Mouse (Mus musculus): ENCODE measurements at regions not wholly inside any gene's neighbourhood (a gene's known extent, or its start where the extent isn't known, plus 50 kb on each side); places are given as distances from the start of the nearest gene placed in this dataset.
A peak's percentile ranks its signal among the peaks of the same experiment; 100 is the strongest.

DNA sequence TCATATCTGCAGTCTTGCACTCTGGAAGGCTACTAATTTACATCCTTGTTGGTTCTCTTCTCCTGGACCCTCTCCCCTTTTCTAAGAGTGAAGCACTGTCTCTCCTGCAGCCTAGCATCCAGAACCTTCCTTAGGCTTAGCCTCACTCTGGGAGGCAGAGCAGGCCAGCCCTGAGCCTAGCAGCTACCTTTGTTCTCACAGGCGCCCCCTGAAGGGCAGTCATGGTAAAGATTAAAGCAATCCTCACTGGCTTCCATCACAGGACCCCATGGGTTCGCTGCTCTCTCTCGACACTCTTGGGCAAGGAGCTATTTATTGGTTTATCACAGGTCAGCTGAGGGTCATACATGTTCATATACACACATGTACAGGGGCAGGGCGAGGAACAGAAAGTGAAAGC lies 191.8 kb upstream of the Cadm1 start:
- DNase-seq (ENCODE audit: low spot score in 2 of 2) = no peak

DNA sequence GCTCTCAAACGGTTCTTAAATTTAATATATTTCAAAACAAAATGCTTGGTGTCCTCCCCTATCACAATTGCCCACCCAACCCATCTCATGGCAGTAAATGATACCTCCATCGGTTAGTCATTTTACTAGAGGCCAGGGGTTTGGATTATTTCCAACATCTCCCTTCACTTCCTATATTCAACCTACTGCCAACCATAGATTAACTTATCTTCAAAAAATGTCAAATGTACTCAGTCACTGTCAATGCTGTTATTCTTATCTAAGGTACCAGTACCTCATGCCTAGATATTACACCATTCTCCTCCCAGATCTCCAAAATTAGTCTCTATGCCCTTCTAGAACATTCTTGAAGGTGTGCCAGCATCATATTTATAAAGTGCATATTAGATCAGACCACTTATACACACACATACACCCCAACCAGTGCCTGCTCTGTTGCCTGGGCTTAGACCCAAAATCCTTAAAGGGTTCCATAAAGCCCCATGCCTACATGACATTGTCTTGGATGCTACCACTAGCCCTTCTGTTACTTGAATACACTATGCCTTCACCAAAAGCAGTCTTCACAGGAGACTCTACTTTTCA lies 183.4 kb upstream of the Cadm1 start:
- no peak for DNase-seq (ENCODE audit: low spot score in 2 of 2)

DNA sequence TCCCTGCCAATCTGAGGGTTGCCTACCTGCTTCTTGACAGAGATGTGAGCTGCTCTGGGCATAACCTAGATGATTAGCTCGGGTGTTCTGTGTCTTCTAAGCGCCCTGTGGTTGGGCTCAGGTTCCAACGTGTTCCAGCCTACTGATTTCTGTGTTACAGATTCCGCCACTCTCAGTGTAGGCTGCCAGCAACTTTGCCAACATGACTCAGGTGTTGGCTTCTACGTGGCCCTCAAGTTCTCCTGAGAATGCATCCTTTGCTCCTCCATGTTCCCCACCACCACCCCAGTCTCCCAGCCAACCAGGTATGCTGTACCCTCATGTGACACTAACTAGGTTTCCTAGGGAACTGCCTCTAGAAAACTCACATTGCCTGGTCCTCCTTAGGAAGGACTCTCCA lies 179.7 kb upstream of the Cadm1 start:
- DNase-seq (ENCODE audit: low spot score in 2 of 2) = no peak

DNA sequence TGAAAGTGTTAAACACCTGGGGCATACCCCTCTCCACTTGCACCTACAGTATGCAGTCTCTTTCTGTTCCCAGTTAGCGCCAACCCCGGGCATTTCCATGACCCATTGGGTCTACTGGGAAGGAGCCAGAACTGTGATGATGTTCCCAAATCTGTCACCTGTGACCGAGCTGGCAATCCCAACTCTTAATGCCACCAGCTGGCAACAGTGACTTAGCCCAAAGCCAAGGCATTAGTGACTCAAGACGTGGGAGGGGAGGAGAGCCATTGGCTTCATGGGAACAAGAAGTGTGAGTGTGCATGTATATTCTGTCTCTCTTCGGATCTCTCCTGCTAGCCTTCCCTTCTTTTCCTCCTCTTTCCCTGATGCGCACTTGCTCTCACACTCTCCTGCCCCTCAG lies 178.9 kb upstream of the Cadm1 start:
- no peak for DNase-seq (ENCODE audit: low spot score in 2 of 2)

DNA sequence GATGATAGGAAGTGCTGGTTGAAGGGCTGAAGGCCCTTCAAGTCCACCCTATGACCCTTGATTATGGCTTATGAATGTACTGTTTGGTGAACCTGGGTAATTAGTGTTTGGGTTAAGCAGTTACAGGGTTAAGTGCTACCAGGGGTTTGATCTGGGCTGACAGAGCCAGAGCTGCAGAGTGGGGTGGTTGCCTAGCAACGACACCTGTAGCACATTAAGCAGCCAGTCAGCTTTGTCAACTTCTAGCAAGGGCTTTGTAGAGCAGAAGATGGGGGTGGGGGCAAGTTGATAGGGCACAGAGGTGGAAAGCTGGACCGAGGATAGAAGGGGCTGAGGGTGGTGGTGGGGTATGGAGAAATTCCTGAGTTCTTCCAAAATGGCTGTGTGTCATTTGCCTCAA lies 177.0 kb upstream of the Cadm1 start:
- no peak for DNase-seq (ENCODE audit: low spot score in 2 of 2)

DNA sequence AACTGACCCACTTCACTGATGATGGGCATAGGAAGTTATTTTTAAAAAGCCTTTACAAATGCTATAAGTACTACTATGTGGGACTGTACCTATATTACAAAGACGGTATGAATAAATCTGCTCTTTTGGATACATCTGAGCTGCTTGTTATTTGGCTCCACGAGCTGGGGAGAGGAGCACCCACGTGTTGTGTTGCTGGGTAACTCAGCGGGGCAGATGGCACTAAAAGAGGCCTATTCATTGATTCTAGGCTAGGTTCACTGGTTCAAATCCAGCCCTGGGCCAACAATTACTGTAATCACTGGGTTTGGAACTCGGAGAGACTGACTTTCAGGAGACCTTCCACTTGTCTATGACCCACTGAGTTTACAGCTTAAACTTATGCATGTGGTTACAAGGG lies 176.0 kb upstream of the Cadm1 start:
- DNase-seq (ENCODE audit: low spot score in 2 of 2) = no peak

DNA sequence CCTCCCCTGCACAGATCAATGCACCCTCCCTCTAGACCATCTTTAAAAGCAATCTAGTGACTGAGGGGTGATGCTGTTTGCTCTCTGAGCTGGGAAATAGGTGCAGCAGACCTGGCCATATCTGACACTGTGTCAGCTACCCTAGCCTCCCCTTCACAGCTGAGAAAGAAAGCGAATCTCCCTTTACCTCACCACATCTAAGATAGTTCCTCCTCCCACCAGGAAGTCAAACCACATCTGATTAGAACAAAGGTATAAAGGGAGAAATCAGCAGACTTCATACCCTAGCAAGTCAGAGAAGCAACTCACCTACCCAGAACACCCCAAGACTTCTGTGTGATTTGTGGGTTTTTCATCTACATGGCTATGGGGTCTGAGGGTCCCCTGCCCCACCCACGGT lies 175.6 kb upstream of the Cadm1 start:
- DNase-seq (ENCODE audit: low spot score in 2 of 2) = no peak

DNA sequence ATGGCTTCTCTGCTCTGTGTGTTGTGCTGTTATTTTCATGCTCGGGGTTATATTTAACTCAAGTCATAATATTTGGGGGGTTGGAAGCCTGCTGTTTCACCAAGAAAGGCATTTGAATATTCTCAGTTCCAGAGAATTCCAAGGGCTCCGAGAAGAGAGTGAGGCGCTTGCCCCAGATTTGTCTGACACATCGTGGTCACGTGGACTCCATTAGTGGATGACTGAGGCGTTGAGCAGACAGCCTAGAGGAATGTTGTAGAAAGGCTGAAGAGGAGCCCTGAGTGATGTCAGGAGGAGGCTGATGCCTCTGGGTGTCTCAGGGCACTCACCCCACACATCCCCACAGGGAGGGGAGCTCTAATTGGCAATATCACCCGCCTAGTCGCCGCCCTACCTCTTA lies 175.1 kb upstream of the Cadm1 start:
- no peak for DNase-seq (ENCODE audit: low spot score in 2 of 2)

DNA sequence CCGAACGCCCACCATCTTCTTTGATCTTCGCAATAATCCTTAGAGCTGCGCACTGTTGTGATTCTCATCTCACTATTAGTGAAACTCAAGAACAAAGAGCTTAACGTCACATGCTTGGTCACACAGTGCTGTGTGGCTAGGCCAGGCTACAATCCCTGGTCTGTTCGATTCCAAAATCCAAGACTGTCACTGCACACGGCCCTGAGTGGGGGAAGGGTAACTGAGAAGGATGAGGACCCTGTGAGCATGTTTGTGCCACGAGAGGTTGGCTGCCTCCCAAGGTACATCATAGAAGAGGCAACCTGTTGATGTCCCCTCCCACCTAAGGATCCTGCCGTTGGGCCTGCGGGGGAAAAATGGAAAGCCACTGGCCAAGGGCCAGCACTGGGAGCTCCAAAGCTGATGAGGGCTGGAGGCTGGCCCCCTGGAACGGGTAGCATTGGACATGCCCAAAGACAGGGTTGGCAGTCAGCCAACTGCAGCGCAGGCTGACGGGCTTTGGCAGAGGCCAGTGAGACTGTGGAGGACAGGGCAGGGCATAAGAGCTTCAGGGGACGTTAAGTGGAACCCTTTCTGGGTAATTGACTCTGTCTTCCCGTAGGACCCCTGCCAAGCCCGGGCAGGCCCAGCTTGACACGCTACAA lies 172.1 kb upstream of the Cadm1 start:
- DNase-seq (ENCODE audit: low spot score in 2 of 2) = peak in 1 of 2 experiments; percentile 10

DNA sequence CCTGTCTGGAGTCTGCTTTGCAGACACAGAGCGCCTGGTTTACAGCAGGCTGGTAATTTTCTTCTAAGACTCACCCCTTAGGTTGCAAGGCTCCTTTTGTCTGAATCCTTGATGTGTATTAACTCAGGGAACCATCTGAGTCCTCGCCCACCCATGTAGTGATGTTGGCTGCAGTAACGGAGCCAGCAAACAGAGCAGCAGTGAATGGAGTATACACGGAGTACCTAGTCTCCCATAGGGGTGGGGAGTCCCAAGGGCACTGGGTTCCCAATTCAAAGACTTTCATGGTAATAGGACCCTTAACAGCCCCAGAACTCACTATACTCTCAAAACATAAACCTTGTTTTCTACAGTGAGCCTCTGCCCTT lies 171.6 kb upstream of the Cadm1 start:
- no peak for DNase-seq (ENCODE audit: low spot score in 2 of 2)

DNA sequence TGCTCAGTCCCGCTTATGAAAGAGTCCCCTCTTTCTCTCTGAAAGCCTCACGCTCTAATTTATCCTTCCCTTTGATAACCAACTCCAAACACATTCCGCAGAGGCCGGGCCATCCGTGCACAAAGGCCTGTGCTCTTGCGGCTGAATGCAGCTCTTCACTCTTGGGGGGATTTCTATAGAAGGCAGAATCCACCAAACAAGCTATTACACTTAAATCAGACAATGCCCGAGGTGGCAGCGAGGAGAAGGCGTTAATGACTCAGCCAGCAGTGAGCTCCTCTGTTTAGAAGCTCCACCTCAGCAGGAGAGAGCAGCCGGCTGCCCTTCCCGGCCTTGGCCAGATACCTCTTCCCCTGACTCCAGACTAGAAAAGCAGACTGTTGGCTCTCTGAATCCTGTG lies 166.9 kb upstream of the Cadm1 start:
- DNase-seq (ENCODE audit: low spot score in 2 of 2) = no peak

DNA sequence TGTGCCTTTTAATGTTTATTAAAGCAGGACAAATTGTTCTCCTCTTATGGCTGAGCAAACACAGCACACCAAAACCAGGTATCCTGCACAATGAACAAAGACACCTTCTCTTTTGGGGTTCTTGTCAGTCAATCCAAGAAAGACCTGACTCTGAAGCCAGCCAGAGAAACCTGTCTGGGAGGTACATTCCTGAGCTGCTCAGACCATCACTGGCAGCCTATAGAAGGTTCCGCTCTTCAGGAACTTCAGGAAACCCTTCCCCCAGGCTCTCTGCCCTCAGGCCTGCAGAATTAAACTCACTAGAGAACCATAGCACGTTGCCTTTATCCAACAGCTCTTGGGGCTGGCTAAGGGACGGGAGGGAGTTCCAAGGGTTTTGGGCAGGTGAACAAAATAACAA lies 165.2 kb upstream of the Cadm1 start:
- no peak for DNase-seq (ENCODE audit: low spot score in 2 of 2)

DNA sequence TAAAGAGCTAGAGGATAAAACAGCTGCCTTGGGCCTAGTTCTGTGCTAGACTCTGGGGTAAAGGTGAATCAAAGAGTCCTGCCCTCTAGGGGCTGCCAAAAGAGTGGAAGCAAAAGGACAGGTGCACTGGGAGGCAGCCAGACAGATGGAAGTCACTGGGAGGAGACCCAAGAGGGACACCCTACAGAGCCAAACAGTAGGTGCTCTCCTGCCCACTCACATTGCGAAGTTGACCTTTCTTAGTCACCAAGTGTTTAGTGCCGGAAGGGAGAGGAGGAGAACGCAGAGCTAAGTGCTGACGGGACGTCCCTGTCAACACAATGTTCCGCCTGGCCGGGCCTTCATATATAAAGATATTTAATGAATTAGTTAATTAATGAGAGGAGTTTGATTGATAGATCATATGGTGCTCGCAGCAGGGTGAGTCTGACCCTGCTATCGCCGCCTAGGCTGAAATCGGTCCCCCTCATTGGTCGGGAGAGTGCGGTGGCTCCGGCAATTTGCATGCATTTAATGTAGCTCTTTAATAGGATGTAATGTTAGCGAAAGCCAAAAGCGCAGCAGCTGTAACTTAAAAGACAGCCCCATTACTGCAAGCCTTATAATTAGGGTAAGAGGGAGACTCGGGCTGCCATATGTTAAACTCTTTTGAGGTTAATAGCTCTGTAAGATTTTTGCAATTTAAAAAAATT lies 162.6 kb upstream of the Cadm1 start:
- DNase-seq (ENCODE audit: low spot score in 2 of 2) = no peak

DNA sequence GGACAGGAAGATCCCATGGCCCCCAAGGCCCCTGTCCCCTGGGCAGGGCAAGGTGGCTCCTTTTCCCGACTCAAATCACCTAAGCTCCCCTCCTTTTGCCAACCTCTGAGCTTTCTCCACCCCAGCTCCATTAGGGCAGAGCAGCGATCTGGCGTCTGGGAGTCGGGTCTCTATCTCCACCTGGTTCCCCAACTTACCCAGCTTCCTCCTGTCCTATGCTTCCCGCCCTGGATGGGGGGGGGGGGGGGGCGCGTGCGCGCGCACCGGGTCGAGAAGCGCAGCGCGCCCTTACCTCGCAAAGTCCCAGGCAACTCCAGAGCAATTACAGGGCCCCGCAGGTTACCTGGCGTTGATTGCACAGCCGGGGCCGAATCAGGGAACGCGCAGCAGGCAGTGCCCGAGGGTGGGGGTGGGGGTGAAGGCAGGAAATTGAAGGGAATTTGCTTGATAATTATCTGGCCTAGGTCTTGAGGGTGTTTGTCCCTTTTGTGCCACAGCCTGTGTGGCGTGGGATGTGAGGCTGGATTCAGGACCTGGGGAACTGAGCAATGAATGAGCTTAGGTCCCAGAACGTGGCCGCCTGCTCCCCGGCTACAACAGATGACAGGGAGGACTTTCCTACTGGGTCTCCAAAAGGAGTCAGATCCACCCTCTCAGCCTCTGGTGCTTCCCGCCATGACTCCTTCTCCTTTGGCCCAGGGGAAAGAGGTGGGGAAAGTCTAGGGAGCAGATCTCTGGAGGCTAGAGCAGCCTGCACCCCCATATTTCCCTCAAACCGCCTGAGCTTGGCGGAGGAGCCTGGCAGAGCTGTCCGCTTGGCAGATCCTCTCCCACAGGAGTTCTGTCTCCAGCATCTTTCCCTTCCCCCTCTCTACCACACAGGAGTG lies 161.7 kb upstream of the Cadm1 start:
- DNase-seq (ENCODE audit: low spot score in 2 of 2) = no peak

DNA sequence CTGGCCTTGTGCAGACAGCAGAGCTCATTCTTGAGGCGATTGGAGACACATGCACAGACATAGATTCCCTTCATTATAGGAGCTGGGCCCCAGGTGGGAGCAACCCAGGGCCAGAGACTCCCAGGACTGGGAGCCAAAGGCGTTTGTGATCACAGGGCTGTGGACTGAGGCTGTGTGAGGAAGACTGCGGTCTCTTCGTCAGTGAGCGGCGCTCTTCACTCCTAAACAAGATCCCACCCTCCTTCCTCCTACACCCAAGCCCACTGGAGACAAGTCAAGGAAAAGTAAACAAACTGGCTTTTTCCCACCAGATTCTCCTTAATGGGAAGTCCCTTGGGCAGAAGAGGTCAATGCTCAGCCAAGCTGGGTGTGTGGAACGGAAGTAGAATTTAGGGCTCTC lies 157.7 kb upstream of the Cadm1 start:
- DNase-seq (ENCODE audit: low spot score in 2 of 2) = no peak

DNA sequence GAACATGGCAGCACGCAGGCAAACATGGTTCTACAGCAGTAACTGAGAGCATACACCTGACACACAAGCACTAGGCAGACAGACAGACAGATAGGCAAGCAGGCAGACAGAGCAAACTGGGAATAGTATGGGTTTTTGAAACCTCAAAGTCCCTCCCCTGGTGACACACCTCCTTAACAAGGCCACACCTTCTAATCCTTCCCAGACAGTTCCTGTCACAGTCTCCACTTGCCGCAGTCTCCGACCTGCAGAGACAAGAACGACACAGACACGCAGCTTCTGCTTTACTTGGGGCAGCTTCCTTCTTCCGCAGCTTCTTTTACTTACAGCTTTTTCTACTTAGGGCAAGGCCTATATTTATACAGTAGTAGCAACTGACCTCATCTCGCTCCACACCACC lies 155.9 kb upstream of the Cadm1 start:
- DNase-seq (ENCODE audit: low spot score in 2 of 2) = no peak

DNA sequence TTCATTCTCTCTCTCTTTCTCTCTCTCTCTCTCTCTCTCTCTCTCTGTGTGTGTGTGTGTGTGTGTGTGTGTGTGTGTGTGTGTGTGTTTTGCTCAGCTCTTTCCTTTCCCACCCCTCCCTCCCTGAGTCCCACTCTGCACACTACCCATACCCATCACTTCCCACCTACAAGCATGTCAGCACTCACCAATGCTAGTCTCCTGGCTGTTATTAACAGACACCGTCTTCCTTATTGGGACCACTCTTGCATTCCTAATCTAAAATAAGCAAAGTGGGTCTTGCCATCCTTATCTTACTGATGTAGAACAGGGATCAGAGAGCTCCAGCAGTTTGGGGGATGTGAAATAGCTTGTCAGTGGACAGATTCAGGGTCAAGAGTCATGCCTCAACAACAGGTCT lies 153.3 kb upstream of the Cadm1 start:
- no peak for DNase-seq (ENCODE audit: low spot score in 2 of 2)

DNA sequence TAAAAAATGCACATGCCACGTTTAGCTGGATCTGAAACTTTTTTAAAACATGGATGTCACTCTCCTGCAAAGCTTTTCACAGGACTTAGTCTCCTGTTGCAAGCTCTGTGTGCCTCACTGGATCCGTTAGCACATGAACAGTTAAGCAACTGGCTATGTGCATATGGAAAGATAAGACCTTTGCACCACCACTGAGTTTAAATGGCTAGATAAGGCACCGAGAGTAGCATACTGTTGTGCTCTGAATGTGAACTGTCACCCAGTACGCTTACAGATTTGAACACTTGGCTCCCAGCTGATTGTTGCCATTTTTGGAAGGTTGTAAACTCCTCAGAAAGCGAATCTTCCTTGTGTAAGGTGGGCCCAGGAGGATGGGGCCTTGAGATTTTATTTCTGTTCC lies 151.4 kb upstream of the Cadm1 start:
- no peak for DNase-seq (ENCODE audit: low spot score in 2 of 2)

DNA sequence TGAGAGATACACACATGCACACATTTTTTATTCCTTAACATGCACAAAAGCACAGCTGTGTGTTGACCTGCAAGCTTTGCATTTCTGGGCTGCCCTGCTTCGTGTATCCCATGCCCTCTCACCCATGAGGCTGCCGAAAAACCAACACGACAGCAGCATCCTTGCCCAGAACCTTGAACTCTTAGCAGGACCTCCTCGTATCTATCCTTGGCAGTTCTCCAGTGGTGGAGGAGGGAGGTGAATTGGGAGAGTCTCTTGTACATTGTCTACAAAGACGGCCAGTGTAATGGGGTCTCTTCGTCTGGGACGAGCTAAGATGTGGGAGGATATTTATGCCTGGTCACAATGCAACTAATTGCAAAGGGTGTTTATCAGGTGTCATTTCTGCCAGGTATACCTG lies 149.6 kb upstream of the Cadm1 start:
- DNase-seq (ENCODE audit: low spot score in 2 of 2) = no peak

DNA sequence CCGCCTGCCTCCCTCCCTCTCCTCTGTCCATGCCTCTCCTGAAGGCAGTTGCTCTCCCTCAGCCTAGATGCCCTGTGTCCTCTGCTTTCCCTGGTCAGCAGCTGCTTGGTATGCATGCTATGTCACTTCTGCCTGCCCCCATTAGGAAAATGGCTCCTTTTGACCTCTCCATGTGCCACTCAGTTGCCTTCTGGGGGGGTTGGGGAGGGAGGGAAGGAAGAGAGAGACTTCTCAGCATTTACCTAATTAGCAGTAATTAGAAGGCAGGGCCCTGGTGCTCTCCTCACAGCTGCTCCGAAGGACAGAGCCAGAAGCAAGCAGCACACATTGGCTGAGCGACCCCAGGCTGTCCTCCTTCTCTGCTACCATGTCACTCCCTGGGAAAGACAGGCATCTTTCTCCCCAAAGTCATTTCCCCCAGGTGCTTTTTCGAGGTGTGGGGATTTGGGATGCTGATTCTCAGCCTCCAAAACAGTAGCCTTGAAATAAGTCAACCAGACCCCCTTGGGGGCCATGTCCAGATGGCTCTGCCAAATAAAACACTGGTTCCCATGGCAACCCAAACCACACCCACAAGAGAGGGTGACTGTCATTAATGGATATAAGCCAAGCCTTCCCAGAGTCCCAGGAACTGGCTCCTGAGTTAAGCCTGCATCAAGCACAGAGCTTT lies 145.7 kb upstream of the Cadm1 start:
- DNase-seq (ENCODE audit: low spot score in 2 of 2) = no peak

DNA sequence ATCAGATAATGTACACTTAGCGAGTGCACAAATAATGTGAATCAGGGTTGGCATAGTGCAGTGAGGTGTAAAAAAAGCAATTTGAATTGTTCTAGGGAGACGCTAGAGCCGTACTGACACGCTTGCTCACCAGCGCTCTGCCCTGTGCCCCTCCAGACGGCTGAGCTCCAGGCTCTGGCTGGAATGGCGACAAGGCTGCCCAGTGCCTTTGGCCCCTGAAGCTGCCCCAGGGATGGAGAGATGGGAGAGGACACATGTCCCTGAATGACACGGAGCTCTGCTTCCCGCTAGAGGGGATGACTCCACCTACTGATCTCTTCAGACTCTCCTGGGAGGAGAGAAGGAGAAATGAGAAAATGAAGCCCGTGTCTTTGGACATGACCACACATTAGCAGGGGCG lies 143.3 kb upstream of the Cadm1 start:
- DNase-seq (ENCODE audit: low spot score in 2 of 2) = no peak

DNA sequence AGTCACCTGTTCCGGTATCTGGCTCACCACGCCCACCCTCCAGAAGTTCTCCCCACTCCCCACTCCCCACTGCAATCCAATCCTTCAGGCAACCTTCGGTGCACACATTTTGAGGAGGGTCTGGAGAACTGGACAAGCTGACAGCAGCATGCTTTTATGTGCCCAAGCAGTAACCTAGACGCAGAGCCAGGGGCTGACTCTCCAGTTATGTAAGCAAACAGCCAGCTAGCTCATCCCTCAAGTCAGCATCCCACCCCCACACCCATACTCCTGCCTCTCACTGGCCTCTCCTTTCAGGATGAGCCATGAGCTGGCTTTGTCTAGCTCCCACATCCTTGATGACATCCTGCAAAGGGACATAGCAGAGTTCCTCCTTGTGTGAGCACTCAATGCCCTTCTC lies 142.8 kb upstream of the Cadm1 start:
- DNase-seq (ENCODE audit: low spot score in 2 of 2) = no peak

Measured in adrenal gland, postnatal 4 days (tissue).